Mouse (Mus musculus) erythroblast, adult 5-6 weeks (primary cell): ENCODE results near the gene Alppl2. TPM values are rescaled to one million over a fixed set of nuclear protein-coding genes. Genes with fewer than 3 reads are reported as not detected.
A peak's percentile ranks its signal among the peaks of the same experiment; 100 is the strongest.

Experiments
- ATAC-seq: replicated peaks from 2 replicates; pipeline ENCODE4 v1.8.0; 2016; ENCODE audit warnings: moderate number of reproducible peaks, mild to moderate bottlenecking, moderate TSS enrichment, inconsistent platforms; ENCODE audit not compliant: poor library complexity, low FRiP score, severe bottlenecking
- total RNA-seq, 2 experiments: library from RNA; stranded (forward) in 1 of 2; stranded (reverse) in 1 of 2; fragments of 150-400 nt in 1 of 2; fragments of 200-764, 138-1000 nt in 1 of 2; gene quantifications; 2 replicates each; pipeline versions ENCODE4 v1.2.3 to v1.2.4; 2015 to 2017; ENCODE audit warnings: low replicate concordance in 2 of 2

Gene Alppl2
- total RNA-seq, 2 experiments from 2014 or later = not detected

GRCm38 (mm10) chr1:87057075-87057474, 32.7 kb downstream of the Alppl2 start:
- ATAC-seq = no peak

GRCm38 (mm10) chr1:87051369-87051768, 38.4 kb downstream of the Alppl2 start:
- no peak for ATAC-seq

GRCm38 (mm10) chr1:87050700-87051099, 39.0 kb downstream of the Alppl2 start:
- ATAC-seq = no peak

- ATAC-seq = no peak
These were observed 39.7 kb downstream of the Alppl2 start for GRCm38 (mm10) chr1:87050072-87050471.

- ATAC-seq = peak; percentile 59; the same call in 1 of the 2 replicates
These were observed 47.8 kb downstream of the Alppl2 start for GRCm38 (mm10) chr1:87041814-87042438.

- 0 out of 2 replicates have a peak, but pooled peaks have one; percentile 53 for ATAC-seq
These were observed 48.6 kb downstream of the Alppl2 start for GRCm38 (mm10) chr1:87041119-87041518.

- no peak for ATAC-seq
These were observed 51.2 kb downstream of the Alppl2 start for GRCm38 (mm10) chr1:87038477-87039070.

Other genes starting within 250 kb of the Alppl2 start
- not detected in 2 replicates for gene Alpi, start 11.7 kb upstream of the Alppl2 start, total RNA-seq (2015; ENCODE audit: low replicate concordance)
- gene Alpi, start 11.7 kb upstream of the Alppl2 start, total RNA-seq (2017; ENCODE audit: low replicate concordance) = not detected in 2 replicates
- gene Akp3, start 35.0 kb upstream of the Alppl2 start, total RNA-seq (2015; ENCODE audit: low replicate concordance) = not detected in 2 replicates
- not detected in 2 replicates for gene Akp3, start 35.0 kb upstream of the Alppl2 start, total RNA-seq (2017; ENCODE audit: low replicate concordance)
- gene Ecel1, start 66.6 kb upstream of the Alppl2 start, total RNA-seq (2015; ENCODE audit: low replicate concordance) = not detected in 2 replicates
- not detected in 2 replicates for gene Ecel1, start 66.6 kb upstream of the Alppl2 start, total RNA-seq (2017; ENCODE audit: low replicate concordance)
- gene Prss56, start 93.4 kb upstream of the Alppl2 start, total RNA-seq (2015; ENCODE audit: low replicate concordance) = not detected in 2 replicates
- not detected in 2 replicates for gene Prss56, start 93.4 kb upstream of the Alppl2 start, total RNA-seq (2017; ENCODE audit: low replicate concordance)
- not detected in 2 replicates for gene Chrnd, start 100.7 kb upstream of the Alppl2 start, total RNA-seq (2015; ENCODE audit: low replicate concordance)
- not detected in 2 replicates for gene Chrnd, start 100.7 kb upstream of the Alppl2 start, total RNA-seq (2017; ENCODE audit: low replicate concordance)
- not detected in 2 replicates for gene Chrng, start 114.7 kb upstream of the Alppl2 start, total RNA-seq (2015; ENCODE audit: low replicate concordance)
- not detected in 2 replicates for gene Chrng, start 114.7 kb upstream of the Alppl2 start, total RNA-seq (2017; ENCODE audit: low replicate concordance)
- 16.7 and 21.9 TPM in 2 replicates for gene Eif4e2, start 124.0 kb upstream of the Alppl2 start, total RNA-seq (2015; ENCODE audit: low replicate concordance)
- gene Eif4e2, start 124.0 kb upstream of the Alppl2 start, total RNA-seq (2017; ENCODE audit: low replicate concordance) = 33.1 and 38.9 TPM in 2 replicates
- not detected in 2 replicates for gene Efhd1, start 174.4 kb upstream of the Alppl2 start, total RNA-seq (2015; ENCODE audit: low replicate concordance)
- gene Efhd1, start 174.4 kb upstream of the Alppl2 start, total RNA-seq (2017; ENCODE audit: low replicate concordance) = not detected in 2 replicates
- 59.4 and 93.4 TPM in 2 replicates for gene Gigyf2, start 237.1 kb upstream of the Alppl2 start, total RNA-seq (2015; ENCODE audit: low replicate concordance)
- gene Gigyf2, start 237.1 kb upstream of the Alppl2 start, total RNA-seq (2017; ENCODE audit: low replicate concordance) = 169 and 215 TPM in 2 replicates